ENCODE assay signal across 15 mouse cellular contexts in the genomic region with DNA sequence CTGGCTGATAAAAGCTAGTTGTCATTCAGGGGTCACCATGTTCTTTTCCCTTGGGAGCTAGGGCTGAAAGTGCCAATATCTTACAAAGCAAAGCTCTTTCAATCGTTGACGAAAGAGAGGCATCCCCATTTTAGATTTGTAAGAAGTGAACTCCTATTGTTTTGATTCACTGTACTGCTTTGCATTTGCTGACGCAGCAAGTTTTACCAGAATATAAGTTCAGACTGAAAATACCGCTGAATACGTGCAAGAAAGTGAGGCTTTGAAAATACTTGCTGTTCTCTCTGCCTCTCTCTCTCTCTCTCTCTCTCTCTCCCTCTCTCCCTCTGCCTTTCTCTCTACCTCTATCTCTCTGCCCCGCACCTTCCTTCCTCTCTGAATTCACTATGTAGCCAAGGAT.
"Had no signal": no experiment of that assay in that cellular context is flagged by ENCODE, and none has a peak within 500 bp of the region (broad histone marks: within the 10 kb centered on the region; RNA-seq: fewer than 3 reads in every experiment).

No protein-coding gene starts in this region.

- H3K27me3 ChIP-seq: lung, embryonic 15.5 days; megakaryocyte, embryonic 14.5 days; midbrain, embryonic 13.5 days; midbrain, embryonic 15.5 days; neural tube, embryonic 12.5 days had no signal

- H3K4me1 ChIP-seq: midbrain, embryonic 15.5 days had no signal

- H3K4me3 ChIP-seq: lung, embryonic 15.5 days; megakaryocyte, embryonic 14.5 days; midbrain, embryonic 13.5 days; midbrain, embryonic 15.5 days; neural tube, embryonic 12.5 days had no signal

- H3K4me2 ChIP-seq: lung, embryonic 15.5 days; midbrain, embryonic 11.5 days; midbrain, embryonic 13.5 days; midbrain, embryonic 15.5 days; neural tube, embryonic 12.5 days had no signal

- H3K36me3 ChIP-seq: lung, embryonic 15.5 days; midbrain, embryonic 15.5 days; neural tube, embryonic 12.5 days had no signal

- H3K9ac ChIP-seq: liver, postnatal 0 days; lung, embryonic 15.5 days; midbrain, embryonic 13.5 days; midbrain, embryonic 15.5 days; neural tube, embryonic 12.5 days had no signal

- H3K27ac ChIP-seq: lung, embryonic 15.5 days; macrophage; midbrain, embryonic 13.5 days; midbrain, embryonic 15.5 days; neural tube, embryonic 12.5 days had no signal

- DNase-seq: liver, postnatal 0 days; lung, adult 2 months; lung, postnatal 14 days; lung, postnatal 36 days; right cerebral cortex, postnatal 14 days; thymus, adult 18-20 months; thymus, postnatal 14 days; thymus, postnatal 36 days had no signal

- H3K9me3 ChIP-seq: lung, embryonic 15.5 days; megakaryocyte, embryonic 14.5 days; midbrain, embryonic 15.5 days; neural tube, embryonic 12.5 days had no signal
